9 mouse cellular contexts compared by ENCODE assay signal in the genomic region with DNA sequence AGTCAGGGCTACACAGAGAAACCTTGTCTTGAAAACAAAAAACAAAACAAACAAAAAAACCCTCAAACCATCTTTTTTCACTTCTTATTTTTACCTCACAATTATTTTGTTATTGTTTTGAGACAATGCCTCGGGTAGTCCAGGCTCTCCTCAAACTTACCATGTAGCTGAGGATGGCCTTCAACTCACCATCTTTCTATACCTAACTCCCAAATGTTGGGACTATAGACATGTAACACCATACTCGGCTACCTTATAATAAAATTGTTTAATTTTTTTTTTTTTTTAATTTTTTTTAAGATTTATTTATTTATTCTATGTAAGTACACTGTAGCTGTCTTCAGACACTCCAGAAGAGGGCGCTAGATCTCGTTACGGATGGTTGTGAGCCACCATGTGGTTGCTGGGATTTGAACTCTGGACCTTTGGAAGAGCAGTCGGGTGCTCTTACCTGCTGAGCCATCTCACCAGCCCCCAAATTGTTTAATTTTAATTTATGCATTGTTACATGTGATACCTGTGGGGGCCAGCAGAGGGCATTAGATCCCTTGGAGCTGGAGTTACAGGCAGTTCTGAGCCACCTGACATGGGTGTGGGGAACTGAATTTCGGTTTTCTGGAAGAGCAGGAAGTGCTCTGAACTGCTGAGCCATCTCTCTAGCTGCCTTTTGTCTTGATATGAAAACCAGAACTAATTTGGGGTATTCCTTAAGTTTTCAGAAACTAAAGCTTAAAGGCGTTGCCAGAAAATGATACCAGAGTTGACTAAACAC. TPM values are rescaled to one million over a fixed set of nuclear protein-coding genes. Genes with fewer than 3 reads are reported as not detected.
DNase-seq lines count a peak whose midpoint lies in the region; ATAC-seq lines count a peak whose summit lies in the region.
"Had no signal": no experiment of that assay in that cellular context is flagged by ENCODE, and none has a peak within 500 bp of the region (broad histone marks: within the 10 kb centered on the region; RNA-seq: fewer than 3 reads in every experiment).

No protein-coding gene starts in this region.

- H3K9me3 ChIP-seq in hindbrain, embryonic 10.5 days: no peaks in the 10 kb centered on the region
- no peaks in the 10 kb centered on the region for H3K9me3 ChIP-seq in hindbrain, embryonic 12.5 days (replicated peaks)
- no peaks in the 10 kb centered on the region for H3K9me3 ChIP-seq in embryonic facial prominence, embryonic 11.5 days (replicated peaks; ENCODE audit: control insufficient read depth, low read length)
- H3K9me3 ChIP-seq: lung, embryonic 15.5 days had no signal

- H3K4me3 ChIP-seq in hindbrain, embryonic 10.5 days: no peak overlapping the region
- H3K4me3 ChIP-seq in hindbrain, embryonic 12.5 days: no peak overlapping the region
- H3K4me3 ChIP-seq in embryonic facial prominence, embryonic 11.5 days (ENCODE audit: low read depth, low read length): no peak overlapping the region
- H3K4me3 ChIP-seq: lung, embryonic 15.5 days had no signal

- peaks cover 3% of the 10 kb centered on the region for H3K4me1 ChIP-seq in hindbrain, embryonic 10.5 days (replicated peaks)
- no peaks in the 10 kb centered on the region for H3K4me1 ChIP-seq in hindbrain, embryonic 12.5 days
- no peaks in the 10 kb centered on the region for H3K4me1 ChIP-seq in embryonic facial prominence, embryonic 11.5 days (ENCODE audit: control insufficient read depth, insufficient read depth, low read length)

- no peak overlapping the region for H3K4me2 ChIP-seq in hindbrain, embryonic 12.5 days (replicated peaks)
- H3K4me2 ChIP-seq in embryonic facial prominence, embryonic 11.5 days (ENCODE audit: low read depth, low read length): no peak overlapping the region
- H3K4me2 ChIP-seq: lung, embryonic 15.5 days had no signal

- intact Hi-C loops in heart, postnatal 10 days (cut with DNase I): loop anchor here (2.0 to 5.0 kb wide), 2 partner anchors 162 to 290 kb away; no protein-coding TSS in a partner anchor

- DNase-seq in hindbrain, embryonic 10.5 days (ENCODE audit: low spot score): peak; percentile 64
- peak; percentile 72 for DNase-seq in adrenal gland, postnatal 10 days
- DNase-seq in embryonic facial prominence, embryonic 11.5 days (ENCODE audit: low spot score): peak; percentile 71
- peak; percentile 56 to 81 for DNase-seq in heart, postnatal 10 days
- peak; percentile 51 for DNase-seq in layer of hippocampus, adult 9-11 months
- DNase-seq in lung, postnatal 36 days: peak; percentile 85
- peak; percentile 61 to 67 for DNase-seq in spleen, postnatal 36 days (ENCODE audit: low spot score in 2 of 2)

- H3K27me3 ChIP-seq in hindbrain, embryonic 10.5 days (ENCODE audit: insufficient read depth, poor library complexity, severe bottlenecking): no peaks in the 10 kb centered on the region
- H3K27me3 ChIP-seq in hindbrain, embryonic 12.5 days: no peaks in the 10 kb centered on the region
- H3K27me3 ChIP-seq in embryonic facial prominence, embryonic 11.5 days (ENCODE audit: control insufficient read depth, insufficient read depth, low read length): no peaks in the 10 kb centered on the region
- H3K27me3 ChIP-seq: lung, embryonic 15.5 days had no signal

- H3K27ac ChIP-seq in hindbrain, embryonic 10.5 days: no peak overlapping the region
- H3K27ac ChIP-seq in hindbrain, embryonic 12.5 days: no peak overlapping the region
- no peak overlapping the region for H3K27ac ChIP-seq in embryonic facial prominence, embryonic 11.5 days (replicated peaks; ENCODE audit: low read depth, low read length)
- H3K27ac ChIP-seq: lung, embryonic 15.5 days had no signal

- 47% methylated on average over 8 of the region's 8 CpGs for WGBS in hindbrain, embryonic 10.5 days
- WGBS in hindbrain, embryonic 12.5 days: 43% methylated on average over 8 of the region's 8 CpGs
- WGBS in embryonic facial prominence, embryonic 11.5 days: 58% methylated on average over 5 of the region's 8 CpGs

- peaks cover 76% of the 10 kb centered on the region for H3K36me3 ChIP-seq in hindbrain, embryonic 10.5 days
- peaks cover 30% of the 10 kb centered on the region for H3K36me3 ChIP-seq in hindbrain, embryonic 12.5 days
- peaks cover 2% of the 10 kb centered on the region for H3K36me3 ChIP-seq in embryonic facial prominence, embryonic 11.5 days (replicated peaks; ENCODE audit: control insufficient read depth, insufficient read depth, low read depth, low read length)

- no peak for ATAC-seq in hindbrain, embryonic 12.5 days (ENCODE audit: low FRiP score)
- no peak for ATAC-seq in embryonic facial prominence, embryonic 11.5 days (replicated peaks; ENCODE audit: insufficient number of reproducible peaks, low FRiP score, low TSS enrichment, low read depth)

- H3K9ac ChIP-seq in hindbrain, embryonic 12.5 days: no peak overlapping the region
- H3K9ac ChIP-seq in embryonic facial prominence, embryonic 11.5 days (replicated peaks; ENCODE audit: low read length): no peak overlapping the region
- H3K9ac ChIP-seq: lung, embryonic 15.5 days had no signal

RNA-seq across cellular contexts. Expression of gene Mbd4, which starts 6.3 kb away (rescaled TPM):
- 24.6 and 31.7 TPM in 2 replicates for polyA plus RNA-seq in hindbrain, embryonic 10.5 days (2016; fragmentation: Nextera tagmentation; extraction: Ambion mirVana)
- 19.8 and 22.4 TPM in 2 replicates for polyA plus RNA-seq in hindbrain, embryonic 12.5 days (2016; fragmentation: Nextera tagmentation; extraction: Ambion mirVana)
- 1 to 10 TPM; 3.6 to 5.2 TPM for total RNA-seq in adrenal gland, postnatal 10 days (2021)
- polyA plus RNA-seq in embryonic facial prominence, embryonic 11.5 days (2014; fragmentation: Nextera tagmentation; extraction: Ambion mirVana): 22.5 and 24.8 TPM in 2 replicates
- 1 to 10 TPM; 2.6 to 3.5 TPM for total RNA-seq in heart, postnatal 10 days (2021)

RNA-seq across cellular contexts. Expression of gene Ift122, which starts 6.4 kb away (rescaled TPM):
- polyA plus RNA-seq in hindbrain, embryonic 10.5 days (2016; fragmentation: Nextera tagmentation; extraction: Ambion mirVana): 28.8 and 30.6 TPM in 2 replicates
- polyA plus RNA-seq in hindbrain, embryonic 12.5 days (2016; fragmentation: Nextera tagmentation; extraction: Ambion mirVana): 28.4 and 31.5 TPM in 2 replicates
- total RNA-seq in adrenal gland, postnatal 10 days (2021): 10 to 100 TPM; 13.4 to 16.0 TPM
- 25.1 and 27.2 TPM in 2 replicates for polyA plus RNA-seq in embryonic facial prominence, embryonic 11.5 days (2014; fragmentation: Nextera tagmentation; extraction: Ambion mirVana)
- 10 to 100 TPM; 22.4 to 22.9 TPM for total RNA-seq in heart, postnatal 10 days (2021)

RNA-seq across cellular contexts. Expression of gene Efcab12, which starts 8.6 kb away (rescaled TPM):
- polyA plus RNA-seq in hindbrain, embryonic 10.5 days (2016; fragmentation: Nextera tagmentation; extraction: Ambion mirVana): 1.6 and 2.3 TPM in 2 replicates
- polyA plus RNA-seq in hindbrain, embryonic 12.5 days (2016; fragmentation: Nextera tagmentation; extraction: Ambion mirVana): 2.3 TPM in 2 replicates
- under 1 TPM; 0.57 to 1.00 TPM for total RNA-seq in adrenal gland, postnatal 10 days (2021)
- 0.39 and 1.5 TPM in 2 replicates for polyA plus RNA-seq in embryonic facial prominence, embryonic 11.5 days (2014; fragmentation: Nextera tagmentation; extraction: Ambion mirVana)
- total RNA-seq in heart, postnatal 10 days (2021): under 1 TPM; 0.79 TPM

RNA-seq across cellular contexts. Expression of gene Rpl32, which starts 38.3 kb away (rescaled TPM):
- 1,744 and 1,823 TPM in 2 replicates for polyA plus RNA-seq in hindbrain, embryonic 10.5 days (2016; fragmentation: Nextera tagmentation; extraction: Ambion mirVana)
- 1,424 and 1,629 TPM in 2 replicates for polyA plus RNA-seq in hindbrain, embryonic 12.5 days (2016; fragmentation: Nextera tagmentation; extraction: Ambion mirVana)
- 1,000 to 10,000 TPM; 1,305 to 1,319 TPM for total RNA-seq in adrenal gland, postnatal 10 days (2021)
- polyA plus RNA-seq in embryonic facial prominence, embryonic 11.5 days (2014; fragmentation: Nextera tagmentation; extraction: Ambion mirVana): 2,072 and 2,207 TPM in 2 replicates
- total RNA-seq in heart, postnatal 10 days (2021): 100 to 1,000 TPM; 842 to 867 TPM
